Mouse (Mus musculus) ovary, postnatal 14 days (tissue): ENCODE results near the gene Olfr610.
"Not testable (repeated sequence)": the region's sequence is repeated elsewhere in the genome, so short reads cannot be mapped to it uniquely, and the experiment has no call there.

Source experiments
- DNase-seq: peaks from one replicate; pipeline ENCODE4 v3.0.0; 2022; ENCODE audit warnings: low spot score

Gene Olfr610

GRCm38 (mm10) chr7:103512022-103512421 lies at the start of gene Olfr610:
Gene Olfr610, minus strand, starts transcription at chr7:103512122.
- DNase-seq: no peak

GRCm38 (mm10) chr7:103555779-103556178 lies 43.9 kb upstream of the Olfr610 start, which contains the start of gene Olfr615:
Gene Olfr615, plus strand, starts transcription at chr7:103556079.
- DNase-seq: no peak

GRCm38 (mm10) chr7:103547774-103548173 lies 35.9 kb upstream of the Olfr610 start, which contains the start of gene Olfr613:
Gene Olfr613, plus strand, starts transcription at chr7:103548074.
- no peak for DNase-seq

GRCm38 (mm10) chr7:103542617-103543016 lies 30.7 kb upstream of the Olfr610 start, which contains the start of gene Olfr612:
Gene Olfr612, minus strand, starts transcription at chr7:103542717.
- DNase-seq: not testable (repeated sequence)

- not testable (repeated sequence) for DNase-seq
These were observed 8.8 kb upstream of the Olfr610 start, which contains the start of gene Olfr611 for GRCm38 (mm10) chr7:103520746-103521145. Gene Olfr611, minus strand, starts transcription at chr7:103520846.

GRCm38 (mm10) chr7:103497962-103498361 lies 14.0 kb downstream of the Olfr610 start, which contains the start of gene Olfr609:
Gene Olfr609, minus strand, starts transcription at chr7:103498062.
- DNase-seq: no peak

GRCm38 (mm10) chr7:103477106-103477505 lies 34.8 kb downstream of the Olfr610 start:
- not testable (repeated sequence) for DNase-seq

GRCm38 (mm10) chr7:103469577-103469976 lies 42.3 kb downstream of the Olfr610 start, which contains the start of gene Olfr608:
Gene Olfr608, plus strand, starts transcription at chr7:103469877.
- DNase-seq: no peak

- DNase-seq: no peak
These were observed 51.3 kb downstream of the Olfr610 start for GRCm38 (mm10) chr7:103460590-103460989.
